In the genomic region with DNA sequence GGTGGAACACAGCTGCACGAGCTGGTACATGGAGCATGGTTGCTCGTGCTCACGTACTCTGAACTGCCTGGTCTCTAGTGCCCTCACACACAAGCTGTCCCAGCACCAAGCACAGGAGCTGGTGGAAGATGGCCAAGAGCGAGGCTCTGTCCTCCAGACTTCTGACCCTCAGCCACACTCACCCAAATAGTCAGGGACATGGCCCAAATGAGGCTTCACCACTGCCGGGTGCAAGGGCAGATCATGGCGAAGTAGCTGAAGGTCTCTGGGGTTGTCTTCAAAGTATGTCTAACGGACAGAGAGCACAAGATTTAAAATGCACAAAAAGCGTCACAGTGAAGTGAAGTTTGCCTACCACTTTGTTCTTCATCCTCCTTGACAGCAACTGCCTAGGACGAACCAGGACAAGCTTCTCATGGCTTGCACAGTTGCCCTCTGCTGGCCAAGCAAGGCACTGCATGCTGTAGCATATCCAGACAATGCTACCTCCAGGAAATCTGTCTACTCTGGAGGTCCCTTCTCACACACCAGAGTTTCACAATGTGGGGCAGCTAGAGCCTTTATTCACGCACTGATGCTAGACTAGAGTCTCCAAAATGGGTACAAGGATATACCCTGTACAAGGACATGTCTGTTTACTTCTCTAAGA, we compare ENCODE assay signal across 9 mouse cellular contexts. TPM values are rescaled to one million over a fixed set of nuclear protein-coding genes. Genes with fewer than 3 reads are reported as not detected.
DNase-seq lines count a peak whose midpoint lies in the region; ATAC-seq and TF ChIP-seq lines count a peak whose summit lies in the region.
"Had no signal": no experiment of that assay in that cellular context is flagged by ENCODE, and none has a peak within 500 bp of the region (broad histone marks: within the 10 kb centered on the region; RNA-seq: fewer than 3 reads in every experiment).

No protein-coding gene starts in this region.

- no peak overlapping the region for H3K4me3 ChIP-seq in heart, postnatal 0 days (ENCODE audit: low read depth, low read length)
- no peak overlapping the region for H3K4me3 ChIP-seq in left cerebral cortex, adult 2 months
- H3K4me3 ChIP-seq: liver, embryonic 15.5 days had no signal

- no peak overlapping the region for H3K27ac ChIP-seq in heart, postnatal 0 days (ENCODE audit: low read depth)
- H3K27ac ChIP-seq in left cerebral cortex, adult 2 months, result no peak overlapping the region
- H3K27ac ChIP-seq: liver, embryonic 15.5 days had no signal

- peaks cover 3% of the 10 kb centered on the region for H3K4me1 ChIP-seq in heart, postnatal 0 days (ENCODE audit: control insufficient read depth, insufficient read depth)

- H3K36me3 ChIP-seq in heart, postnatal 0 days (replicated peaks; ENCODE audit: control insufficient read depth, insufficient read depth, low read length), result peaks cover 88% of the 10 kb centered on the region

- no peak overlapping the region for H3K9ac ChIP-seq in heart, postnatal 0 days (replicated peaks; ENCODE audit: low read depth, low read length)
- H3K9ac ChIP-seq: liver, embryonic 15.5 days had no signal

- peak; percentile 92 for DNase-seq in heart, adult 11 months
- no peak for DNase-seq in heart, postnatal 25 days (ENCODE audit: low spot score)
- peak; percentile 56 for DNase-seq in adrenal gland, adult 2 months
- DNase-seq in embryo, embryonic 11 days, result peak; percentile 87
- peak; percentile 36 for DNase-seq in heart, postnatal 0 days (ENCODE audit: low spot score)
- DNase-seq in left cerebral cortex, adult 2 months (ENCODE audit: extremely low spot score in 1 of 2, low spot score in 2 of 2), result peak; percentile 57 to 75
- DNase-seq in right cerebral cortex, postnatal 25 days, result peak; percentile 67

- WGBS in heart, postnatal 0 days, result 77% methylated on average over 10 of the region's 10 CpGs

- no peak overlapping the region for H3K4me2 ChIP-seq in heart, postnatal 0 days (ENCODE audit: low read depth, low read length)
- H3K4me2 ChIP-seq: liver, embryonic 15.5 days had no signal

- no peaks in the 10 kb centered on the region for H3K27me3 ChIP-seq in heart, postnatal 0 days (ENCODE audit: control insufficient read depth, insufficient read depth, low read length)
- H3K27me3 ChIP-seq: liver, embryonic 15.5 days had no signal

- peak; percentile 98 for TF ChIP-seq CTCF in heart, postnatal 0 days (IDR thresholded peaks at IDR 0.05; ENCODE audit: low read depth)
- peak; percentile 97 for TF ChIP-seq CTCF in left cerebral cortex, adult 2 months (IDR thresholded peaks at IDR 0.05)

- ATAC-seq in heart, postnatal 0 days (ENCODE audit: insufficient read depth, low read depth), result peak; percentile 59; the same call in 1 of the 2 replicates
- peak; percentile 72 for ATAC-seq in megakaryocyte-erythroid progenitor cell, adult 5-6 weeks (replicated peaks; ENCODE audit: low FRiP score, low TSS enrichment, poor library complexity, severe bottlenecking)

- no peak for TF ChIP-seq EP300 in heart, postnatal 0 days (IDR thresholded peaks at IDR 0.05; ENCODE audit: low read depth)

- no peaks in the 10 kb centered on the region for H3K9me3 ChIP-seq in heart, postnatal 0 days (replicated peaks; ENCODE audit: control insufficient read depth, low read length)
- H3K9me3 ChIP-seq: liver, embryonic 15.5 days had no signal

- intact Hi-C loops in heart, postnatal 25 days (cut with DNase I), result loop anchor here (1.0 kb wide), 1 partner anchor 265 kb away; no protein-coding TSS in a partner anchor
- intact Hi-C loops in left cerebral cortex, adult 2 months (cut with DNase I), result loop anchor here (5.0 to 10.0 kb wide), 2 partner anchors 269 to 297 kb away; no protein-coding TSS in a partner anchor

RNA-seq across cellular contexts. Expression of gene Ddx56, which starts 6.0 kb away (rescaled TPM):
- total RNA-seq in heart, postnatal 25 days (2021), result 10 to 100 TPM; 22.5 to 23.8 TPM
- total RNA-seq in adrenal gland, adult 2 months (2021), result 10 to 100 TPM; 44.9 to 51.8 TPM
- 23.7 and 27.6 TPM in 2 replicates for polyA plus RNA-seq in adrenal gland, adult 2 months (2012; rRNA removed)
- 45.5 and 46.1 TPM in 2 replicates for total RNA-seq in heart, postnatal 0 days (2014; rRNA removed; ENCODE audit: low replicate concordance)
- 41.2 and 41.4 TPM in 2 replicates for polyA plus RNA-seq in heart, postnatal 0 days (2015; fragmentation: Nextera tagmentation; extraction: Ambion mirVana)
- 10 to 100 TPM; 48.1 to 50.2 TPM for total RNA-seq in left cerebral cortex, adult 2 months (2021)
- 59.5 and 69.2 TPM in 2 replicates for total RNA-seq in megakaryocyte-erythroid progenitor cell, adult 5-6 weeks (2014; fragmentation: Nextera tagmentation)
- 53.9 and 63.2 TPM in 2 replicates for total RNA-seq in megakaryocyte-erythroid progenitor cell, adult 5-6 weeks (2017)

RNA-seq across cellular contexts. Expression of gene Tmed4, which starts 13.1 kb away (rescaled TPM):
- total RNA-seq in heart, postnatal 25 days (2021), result 10 to 100 TPM; 76.6 to 89.2 TPM
- total RNA-seq in adrenal gland, adult 2 months (2021), result 100 to 1,000 TPM; 113 to 118 TPM
- polyA plus RNA-seq in adrenal gland, adult 2 months (2012; rRNA removed), result 116 and 154 TPM in 2 replicates
- 93.4 and 124 TPM in 2 replicates for total RNA-seq in heart, postnatal 0 days (2014; rRNA removed; ENCODE audit: low replicate concordance)
- 83.7 and 90.5 TPM in 2 replicates for polyA plus RNA-seq in heart, postnatal 0 days (2015; fragmentation: Nextera tagmentation; extraction: Ambion mirVana)
- 100 to 1,000 TPM in 1 of 2 experiments, 10 to 100 TPM in 1; 96.2 to 102 TPM for total RNA-seq in left cerebral cortex, adult 2 months (2021)
- 18.9 and 35.5 TPM in 2 replicates for total RNA-seq in megakaryocyte-erythroid progenitor cell, adult 5-6 weeks (2014; fragmentation: Nextera tagmentation)
- 18.8 and 25.3 TPM in 2 replicates for total RNA-seq in megakaryocyte-erythroid progenitor cell, adult 5-6 weeks (2017)

RNA-seq across cellular contexts. Expression of gene Ogdh, which starts 29.9 kb away (rescaled TPM):
- total RNA-seq in heart, postnatal 25 days (2021), result 1,000 to 10,000 TPM; 1,619 to 1,687 TPM
- total RNA-seq in adrenal gland, adult 2 months (2021), result 100 to 1,000 TPM; 601 to 682 TPM
- 227 and 333 TPM in 2 replicates for polyA plus RNA-seq in adrenal gland, adult 2 months (2012; rRNA removed)
- total RNA-seq in heart, postnatal 0 days (2014; rRNA removed; ENCODE audit: low replicate concordance), result 412 and 435 TPM in 2 replicates
- 328 and 338 TPM in 2 replicates for polyA plus RNA-seq in heart, postnatal 0 days (2015; fragmentation: Nextera tagmentation; extraction: Ambion mirVana)
- 100 to 1,000 TPM; 232 to 245 TPM for total RNA-seq in left cerebral cortex, adult 2 months (2021)
- 125 and 127 TPM in 2 replicates for total RNA-seq in megakaryocyte-erythroid progenitor cell, adult 5-6 weeks (2014; fragmentation: Nextera tagmentation)
- total RNA-seq in megakaryocyte-erythroid progenitor cell, adult 5-6 weeks (2017), result 70.9 and 91.2 TPM in 2 replicates

RNA-seq across cellular contexts. Expression of gene Npc1l1, which starts 31.6 kb away (rescaled TPM):
- total RNA-seq in heart, postnatal 25 days (2021), result not detected
- not detected for total RNA-seq in adrenal gland, adult 2 months (2021)
- polyA plus RNA-seq in adrenal gland, adult 2 months (2012; rRNA removed), result 0.18 and 0.32 TPM in 2 replicates
- not detected in 2 replicates for total RNA-seq in heart, postnatal 0 days (2014; rRNA removed; ENCODE audit: low replicate concordance)
- polyA plus RNA-seq in heart, postnatal 0 days (2015; fragmentation: Nextera tagmentation; extraction: Ambion mirVana), result 0.04 TPM in 1 of 2 replicates, not detected in the other
- total RNA-seq in left cerebral cortex, adult 2 months (2021), result 1 to 10 TPM in 1 of 2 experiments, under 1 TPM in 1; 0.77 to 1.0 TPM
- total RNA-seq in megakaryocyte-erythroid progenitor cell, adult 5-6 weeks (2014; fragmentation: Nextera tagmentation), result 0.22 TPM in 1 of 2 replicates, not detected in the other
- total RNA-seq in megakaryocyte-erythroid progenitor cell, adult 5-6 weeks (2017), result not detected in 2 replicates
